Mouse (Mus musculus) C2C12 (cell line): ENCODE results near the gene Prnd. TPM values are rescaled to one million over a fixed set of nuclear protein-coding genes. Genes with fewer than 3 reads are reported as not detected.

Source experiments
- H3K27me3 ChIP-seq: one replicate; pipeline ENCODE4 v1.6.1; 2011; ENCODE audit not compliant: control insufficient read depth, insufficient read depth, insufficient read length
- H3K36me3 ChIP-seq: one replicate; pipeline ENCODE4 v1.6.1; 2011; ENCODE audit not compliant: control insufficient read depth, insufficient read depth
- H3K4me3 ChIP-seq: one replicate; pipeline ENCODE4 v1.5.1; 2011; ENCODE audit warnings: mild to moderate bottlenecking, control low read depth; ENCODE audit not compliant: poor library complexity, insufficient read depth, severe bottlenecking
- H3K79me2 ChIP-seq: one replicate; pipeline ENCODE4 v1.6.1; 2011; ENCODE audit not compliant: control insufficient read depth, insufficient read depth
- H3K79me3 ChIP-seq: one replicate; pipeline ENCODE4 v1.6.1; 2011; ENCODE audit warnings: low read depth, control low read depth
- H3ac ChIP-seq: one replicate; pipeline ENCODE3; 2011; ENCODE audit warnings: low read depth; ENCODE audit not compliant: control insufficient read depth, insufficient read length
- CEBPB ChIP-seq: IDR thresholded peaks from one replicate; pipeline ENCODE4 v1.6.1; 2011; ENCODE audit warnings: low read depth, mild to moderate bottlenecking, control low read depth, moderate library complexity
- CTCF ChIP-seq: IDR thresholded peaks from one replicate; pipeline ENCODE4 v1.5.1; 2011; ENCODE audit not compliant: control insufficient read depth, insufficient read depth, insufficient read length
- FOSL1 ChIP-seq: IDR thresholded peaks from one replicate; pipeline ENCODE4 v1.8.0; 2011; ENCODE audit warnings: mild to moderate bottlenecking, low read length; ENCODE audit not compliant: poor library complexity, insufficient read depth, severe bottlenecking
- MAX ChIP-seq: IDR thresholded peaks from one replicate; pipeline ENCODE4 v1.6.1; 2011; ENCODE audit warnings: mild to moderate bottlenecking, control low read depth
- MYOD1 ChIP-seq: IDR thresholded peaks from one replicate; pipeline ENCODE4 v1.6.1; 2011; ENCODE audit warnings: low read depth; ENCODE audit not compliant: control insufficient read depth, insufficient read length
- MYOG ChIP-seq: IDR thresholded peaks from one replicate; pipeline ENCODE4 v1.6.1; 2011; ENCODE audit not compliant: control insufficient read depth, insufficient read length; ENCODE audit errors: extremely low read depth
- USF1 ChIP-seq: IDR thresholded peaks from one replicate; pipeline ENCODE4 v1.6.1; 2011; ENCODE audit warnings: low read depth, mild to moderate bottlenecking, control low read depth, moderate library complexity
- polyA plus RNA-seq: library from polyadenylated mRNA; unstranded; fragments of >200 nt; fragmentation: generic; extraction: Trizol; gene quantifications from one replicate; pipeline ENCODE4 v1.2.1, GENCODE M21; 2012; ENCODE audit warnings: missing spikeins

Gene Prnd
- polyA plus RNA-seq, 1 experiment, result 0.04 TPM

GRCm38 (mm10) chr2:131993151-131993550, 42.5 kb downstream of the Prnd start:
- H3ac ChIP-seq, result no peak overlapping the region
- TF ChIP-seq CTCF (no peak), MAX (no peak), FOSL1 (no peak), MYOG (no peak), CEBPB (no peak), USF1 (no peak), MYOD1 (no peak)
- H3K36me3 ChIP-seq, result no peaks in the 10 kb centered on the region
- H3K79me2 ChIP-seq, result no peaks in the 10 kb centered on the region
- no peak overlapping the region for H3K4me3 ChIP-seq
- H3K27me3 ChIP-seq, result no peaks in the 10 kb centered on the region
- H3K79me3 ChIP-seq, result no peaks in the 10 kb centered on the region

GRCm38 (mm10) chr2:131993563-131994088, 43.0 kb downstream of the Prnd start:
- Histone ChIP-seq H3ac (no peak overlapping the region), H3K4me3 (no peak overlapping the region), H3K36me3 (no peaks in the 10 kb centered on the region), H3K27me3 (no peaks in the 10 kb centered on the region), H3K79me2 (no peaks in the 10 kb centered on the region), H3K79me3 (no peaks in the 10 kb centered on the region)
- TF ChIP-seq MYOG (no peak), CEBPB (no peak), FOSL1 (no peak), USF1 (no peak), MYOD1 (no peak)

GRCm38 (mm10) chr2:131994971-131995370, 44.3 kb downstream of the Prnd start:
- H3K4me3 ChIP-seq, result no peak overlapping the region
- TF ChIP-seq MYOD1, result no peak
- no peak for TF ChIP-seq USF1
- TF ChIP-seq FOSL1, result no peak

GRCm38 (mm10) chr2:131995742-131996141, 45.1 kb downstream of the Prnd start:
- H3ac ChIP-seq, result no peak overlapping the region
- TF ChIP-seq CTCF, result no peak
- TF ChIP-seq MYOD1, result no peak
- no peak for TF ChIP-seq MYOG
- TF ChIP-seq FOSL1, result no peak
- TF ChIP-seq USF1, result no peak
- H3K36me3 ChIP-seq, result no peaks in the 10 kb centered on the region
- no peaks in the 10 kb centered on the region for H3K27me3 ChIP-seq
- no peaks in the 10 kb centered on the region for H3K79me3 ChIP-seq
- no peaks in the 10 kb centered on the region for H3K79me2 ChIP-seq
- H3K4me3 ChIP-seq, result no peak overlapping the region

More at GRCm38 (mm10) chr2:131994971-131995370, 44.3 kb downstream of the Prnd start:
- Histone ChIP-seq H3K79me2 (no peaks in the 10 kb centered on the region), H3K36me3 (no peaks in the 10 kb centered on the region), H3K79me3 (no peaks in the 10 kb centered on the region), H3K27me3 (no peaks in the 10 kb centered on the region), H3ac (no peak overlapping the region)

GRCm38 (mm10) chr2:131996369-131996768, 45.7 kb downstream of the Prnd start:
- no peak overlapping the region for H3ac ChIP-seq
- TF ChIP-seq CEBPB (no peak), MYOG (no peak), MAX (no peak), CTCF (no peak), MYOD1 (no peak), USF1 (no peak), FOSL1 (no peak)
- H3K27me3 ChIP-seq, result no peaks in the 10 kb centered on the region
- H3K36me3 ChIP-seq, result no peaks in the 10 kb centered on the region
- H3K4me3 ChIP-seq, result no peak overlapping the region
- no peaks in the 10 kb centered on the region for H3K79me3 ChIP-seq
- no peaks in the 10 kb centered on the region for H3K79me2 ChIP-seq

GRCm38 (mm10) chr2:131997356-131997755, 46.7 kb downstream of the Prnd start:
- H3K27me3 ChIP-seq, result no peaks in the 10 kb centered on the region
- H3K79me3 ChIP-seq, result no peaks in the 10 kb centered on the region
- H3K4me3 ChIP-seq, result no peak overlapping the region
- no peak overlapping the region for H3ac ChIP-seq
- TF ChIP-seq CTCF, result no peak
- no peak for TF ChIP-seq MYOD1
- no peak for TF ChIP-seq FOSL1
- TF ChIP-seq USF1, result no peak
- H3K36me3 ChIP-seq, result no peaks in the 10 kb centered on the region
- H3K79me2 ChIP-seq, result no peaks in the 10 kb centered on the region
